Mouse (Mus musculus) liver, postnatal 0 days (tissue): ENCODE data around the gene Olfml2a.

ENCODE experiments used
- CTCF ChIP-seq: sonication (generic); IDR thresholded peaks from 2 replicates; pipeline ENCODE4 v1.5.1; 2016; ENCODE audit warnings: antibody characterized with exemption, low read depth
- EP300 ChIP-seq: IDR thresholded peaks from 2 replicates; pipeline ENCODE4 v1.6.1; 2016; ENCODE audit warnings: antibody characterized with exemption, low read depth, mild to moderate bottlenecking

DNA sequence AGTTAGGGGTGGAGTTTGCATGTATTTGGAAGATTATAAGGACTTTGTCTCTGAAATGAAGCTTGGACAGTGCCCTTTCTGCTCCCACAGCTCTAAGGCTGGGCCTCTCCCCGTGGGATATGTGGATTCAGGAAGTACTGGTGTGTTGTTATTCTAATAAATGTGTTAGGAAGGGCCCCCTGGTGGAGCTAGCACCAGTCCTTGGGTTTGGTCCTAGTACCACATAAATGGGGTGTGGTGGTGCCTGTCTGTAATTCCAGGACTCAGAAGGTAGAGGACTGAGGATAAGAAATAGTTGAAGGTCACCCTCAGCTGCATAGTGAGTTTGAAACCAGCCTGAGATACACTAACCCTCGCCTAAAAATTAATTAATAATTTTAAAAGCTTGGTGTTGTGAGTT, 41.4 kb downstream of the Olfml2a start:
- TF ChIP-seq CTCF (0 out of 2 replicates have a peak, but pooled peaks have one; percentile 9), EP300 (no peak)
